Mouse (Mus musculus): ENCODE results near the gene Necab3.

DNA sequence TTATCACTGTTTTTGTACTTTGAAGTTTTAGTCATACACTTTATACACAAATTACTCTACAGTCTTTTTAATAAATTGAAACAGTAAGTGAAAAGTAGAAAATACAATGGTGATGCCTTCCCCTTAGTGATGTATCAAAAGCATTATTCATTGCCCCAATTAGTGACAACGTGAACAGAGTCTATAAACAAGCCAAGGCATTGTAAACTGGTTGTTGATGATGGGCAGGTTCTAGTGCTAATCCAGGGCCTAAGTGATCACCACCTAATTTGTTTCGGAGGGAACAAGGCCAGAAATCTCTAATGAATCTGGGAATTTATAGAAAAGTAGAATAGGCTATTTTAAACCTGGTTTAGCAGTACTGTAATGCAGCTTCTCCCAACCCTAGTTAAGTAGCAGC lies 51.6 kb downstream of the Necab3 start:
- TF ChIP-seq ZNF384 (IDR thresholded peaks at IDR 0.05; ENCODE audit: low read depth, low read length) (no peak), CHD2 (IDR thresholded peaks at IDR 0.05; ENCODE audit: low read depth, low read length) (no peak)
